Mouse (Mus musculus): ENCODE results near the gene Syt13. TPM values are rescaled to one million over a fixed set of nuclear protein-coding genes. Genes with fewer than 3 reads are reported as not detected.

Syt13 gene
- 3.1 TPM in 2 replicates for polyA plus RNA-seq (2012; rRNA removed)

GRCm38 (mm10) chr2:92914933-92915553, at the start of gene Syt13:
Syt13 (plus strand) TSS chr2:92915098.

Other genes starting within 250 kb of the Syt13 start
- gene Prdm11, start 131.1 kb downstream of the Syt13 start, polyA plus RNA-seq (2012; rRNA removed), result 1.6 and 2.2 TPM in 2 replicates